Mouse (Mus musculus): ENCODE measurements around the gene Dnm3. TPM values are rescaled to one million over a fixed set of nuclear protein-coding genes. Genes with fewer than 3 reads are reported as not detected.

The Dnm3 gene
- total RNA-seq, 1 experiment = 0.49 TPM

DNA sequence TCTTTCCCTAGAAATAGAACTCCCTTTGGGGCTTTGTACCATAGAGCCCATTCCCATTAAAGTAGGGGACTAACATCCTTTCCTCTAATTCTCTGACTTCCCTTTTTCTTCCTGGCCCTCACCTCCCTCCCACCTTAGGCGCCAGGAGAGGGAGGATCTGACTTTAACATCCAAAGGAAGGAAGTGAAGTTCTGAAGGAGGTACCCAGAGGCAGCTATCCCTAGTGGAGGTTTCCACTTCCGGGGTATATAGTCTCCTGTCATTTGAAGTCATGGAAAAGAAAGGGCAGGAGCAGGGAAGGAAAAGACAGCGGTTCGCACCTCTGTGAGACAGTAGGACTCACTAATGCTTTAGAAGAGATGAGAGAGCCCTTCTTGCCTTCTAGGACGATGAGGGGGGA, 478.5 kb downstream of the Dnm3 start:
- H3K4me3 ChIP-seq (ENCODE audit: insufficient read depth in 1 of 2, low read depth in 1 of 2, low read length in 2 of 2, poor library complexity in 1 of 2, severe bottlenecking in 1 of 2) = no peak overlapping the region
- no peaks in the 10 kb centered on the region for H3K9me3 ChIP-seq (ENCODE audit: control insufficient read depth, insufficient read depth, low read depth, low read length)
- no peaks in the 10 kb centered on the region for H3K4me1 ChIP-seq (ENCODE audit: control insufficient read depth in 2 of 2, insufficient read depth in 2 of 2, low read length in 2 of 2, poor library complexity in 1 of 2)
- in situ Hi-C loops (cut with MboI; ENCODE audit: low sequenced_read_pairs in 2 of 2, unreplicated experiment in 2 of 2) = no loop called here
- no peaks in the 10 kb centered on the region for H3K36me3 ChIP-seq (ENCODE audit: control insufficient read depth, insufficient read depth, low read length, poor library complexity, severe bottlenecking)
- DNase-seq (ENCODE audit: low read depth, low spot score) = no peak
- H3K27ac ChIP-seq (ENCODE audit: insufficient read depth, low read depth, low read length, poor library complexity, severe bottlenecking) = no peak overlapping the region
- H3K9ac ChIP-seq (ENCODE audit: insufficient read depth, low read depth, low read length, poor library complexity, severe bottlenecking) = no peak overlapping the region
- TF ChIP-seq ZNF384 (IDR thresholded peaks at IDR 0.05; ENCODE audit: low read depth, low read length) (no peak), ZC3H11A (IDR thresholded peaks at IDR 0.05; ENCODE audit: borderline replicate concordance, low read depth, low read length) (no peak), CHD2 (IDR thresholded peaks at IDR 0.05; ENCODE audit: low read depth, low read length) (no peak), MAFK (IDR thresholded peaks at IDR 0.05; ENCODE audit: insufficient read depth, low read depth, low read length) (no peak), HCFC1 (IDR thresholded peaks at IDR 0.05; ENCODE audit: borderline replicate concordance, insufficient read depth, low read length) (no peak)

DNA sequence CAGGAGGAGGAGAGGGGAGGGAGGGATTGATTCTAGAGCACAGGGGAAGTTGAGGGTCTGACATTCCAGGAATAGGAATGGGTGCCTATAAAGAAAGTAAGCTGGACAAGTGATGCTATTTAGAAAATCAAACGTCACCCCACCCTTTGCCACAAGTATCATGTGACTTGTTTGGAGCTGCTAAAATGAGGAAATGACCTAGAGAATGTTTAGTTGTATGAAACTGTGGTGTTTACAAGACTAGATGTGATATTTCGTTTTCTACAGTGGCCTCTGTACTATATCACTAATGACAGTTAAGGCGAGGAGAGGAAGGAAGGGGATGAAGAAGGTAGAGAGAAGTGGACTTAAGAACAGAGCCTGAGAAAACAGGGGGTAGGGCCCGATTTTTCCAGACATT, 479.1 kb downstream of the Dnm3 start:
- DNase-seq (ENCODE audit: low read depth, low spot score) = no peak
- H3K4me3 ChIP-seq (ENCODE audit: insufficient read depth in 1 of 2, low read depth in 1 of 2, low read length in 2 of 2, poor library complexity in 1 of 2, severe bottlenecking in 1 of 2) = no peak overlapping the region
- H3K36me3 ChIP-seq (ENCODE audit: control insufficient read depth, insufficient read depth, low read length, poor library complexity, severe bottlenecking) = no peaks in the 10 kb centered on the region
- no peaks in the 10 kb centered on the region for H3K4me1 ChIP-seq (ENCODE audit: control insufficient read depth in 2 of 2, insufficient read depth in 2 of 2, low read length in 2 of 2, poor library complexity in 1 of 2)
- in situ Hi-C loops (cut with MboI; ENCODE audit: low sequenced_read_pairs in 2 of 2, unreplicated experiment in 2 of 2) = no loop called here
- no peak overlapping the region for H3K27ac ChIP-seq (ENCODE audit: insufficient read depth, low read depth, low read length, poor library complexity, severe bottlenecking)
- no peaks in the 10 kb centered on the region for H3K9me3 ChIP-seq (ENCODE audit: control insufficient read depth, insufficient read depth, low read depth, low read length)
- TF ChIP-seq HCFC1 (IDR thresholded peaks at IDR 0.05; ENCODE audit: borderline replicate concordance, insufficient read depth, low read length) = no peak
- no peak for TF ChIP-seq CHD2 (IDR thresholded peaks at IDR 0.05; ENCODE audit: low read depth, low read length)
- no peak for TF ChIP-seq MAFK (IDR thresholded peaks at IDR 0.05; ENCODE audit: insufficient read depth, low read depth, low read length)
- no peak for TF ChIP-seq ZNF384 (IDR thresholded peaks at IDR 0.05; ENCODE audit: low read depth, low read length)
- no peak for TF ChIP-seq ZC3H11A (IDR thresholded peaks at IDR 0.05; ENCODE audit: borderline replicate concordance, low read depth, low read length)
- H3K9ac ChIP-seq (ENCODE audit: insufficient read depth, low read depth, low read length, poor library complexity, severe bottlenecking) = no peak overlapping the region

DNA sequence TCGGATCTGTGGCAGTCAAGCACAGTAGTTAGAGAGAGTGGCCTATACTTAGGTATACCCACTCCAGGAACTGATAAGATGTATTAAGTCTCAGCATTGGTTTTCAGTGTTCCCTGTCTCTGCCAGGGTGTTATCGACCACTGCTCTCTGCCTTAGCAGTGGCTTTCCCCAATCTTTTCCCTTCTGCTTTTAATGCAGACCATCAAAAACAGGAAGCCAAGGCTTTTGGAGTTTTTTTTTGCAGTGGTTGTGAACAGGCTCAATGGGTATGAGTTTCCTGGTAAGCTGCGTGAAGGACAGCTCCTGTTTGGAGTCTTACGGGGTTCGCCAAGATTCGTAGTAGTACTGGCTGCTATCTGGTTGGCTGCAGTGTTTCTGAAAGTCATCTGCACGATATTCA, 485.4 kb downstream of the Dnm3 start:
- Histone ChIP-seq H3K36me3 (ENCODE audit: control insufficient read depth, insufficient read depth, low read length, poor library complexity, severe bottlenecking) (no peaks in the 10 kb centered on the region), H3K9ac (ENCODE audit: insufficient read depth, low read depth, low read length, poor library complexity, severe bottlenecking) (no peak overlapping the region), H3K4me1 (ENCODE audit: control insufficient read depth in 2 of 2, insufficient read depth in 2 of 2, low read length in 2 of 2, poor library complexity in 1 of 2) (no peaks in the 10 kb centered on the region), H3K4me3 (ENCODE audit: insufficient read depth in 1 of 2, low read depth in 1 of 2, low read length in 2 of 2, poor library complexity in 1 of 2, severe bottlenecking in 1 of 2) (no peak overlapping the region), H3K9me3 (ENCODE audit: control insufficient read depth, insufficient read depth, low read depth, low read length) (no peaks in the 10 kb centered on the region), H3K27ac (ENCODE audit: insufficient read depth, low read depth, low read length, poor library complexity, severe bottlenecking) (no peak overlapping the region)
- in situ Hi-C loops (cut with MboI; ENCODE audit: low sequenced_read_pairs in 2 of 2, unreplicated experiment in 2 of 2) = no loop called here
- TF ChIP-seq HCFC1 (IDR thresholded peaks at IDR 0.05; ENCODE audit: borderline replicate concordance, insufficient read depth, low read length) (no peak), ZC3H11A (IDR thresholded peaks at IDR 0.05; ENCODE audit: borderline replicate concordance, low read depth, low read length) (no peak), CHD2 (IDR thresholded peaks at IDR 0.05; ENCODE audit: low read depth, low read length) (no peak), ZNF384 (IDR thresholded peaks at IDR 0.05; ENCODE audit: low read depth, low read length) (no peak), MAFK (IDR thresholded peaks at IDR 0.05; ENCODE audit: insufficient read depth, low read depth, low read length) (no peak)
- DNase-seq (ENCODE audit: low read depth, low spot score) = no peak

DNA sequence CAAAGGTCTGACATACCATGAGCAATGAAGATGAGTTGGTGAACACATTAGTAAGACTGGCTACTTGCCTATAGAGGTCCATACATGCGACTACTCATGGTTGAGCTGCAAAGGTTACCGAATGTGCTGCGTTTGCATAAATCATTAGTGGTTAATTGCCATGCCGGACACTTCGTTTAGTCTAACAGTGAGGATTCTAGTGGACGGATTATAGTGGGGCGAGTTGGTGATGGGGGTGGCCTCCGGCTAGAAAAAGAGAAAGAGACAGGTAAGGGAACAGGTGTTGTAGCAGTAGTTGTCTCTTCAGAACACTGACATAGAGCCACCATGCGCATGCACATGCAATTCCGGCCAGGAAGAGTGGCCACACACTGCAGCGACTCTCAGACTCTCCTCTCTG, 486.0 kb downstream of the Dnm3 start:
- Histone ChIP-seq H3K4me1 (ENCODE audit: control insufficient read depth in 2 of 2, insufficient read depth in 2 of 2, low read length in 2 of 2, poor library complexity in 1 of 2) (no peaks in the 10 kb centered on the region), H3K9me3 (ENCODE audit: control insufficient read depth, insufficient read depth, low read depth, low read length) (no peaks in the 10 kb centered on the region), H3K9ac (ENCODE audit: insufficient read depth, low read depth, low read length, poor library complexity, severe bottlenecking) (no peak overlapping the region), H3K27ac (ENCODE audit: insufficient read depth, low read depth, low read length, poor library complexity, severe bottlenecking) (no peak overlapping the region), H3K36me3 (ENCODE audit: control insufficient read depth, insufficient read depth, low read length, poor library complexity, severe bottlenecking) (no peaks in the 10 kb centered on the region), H3K4me3 (ENCODE audit: insufficient read depth in 1 of 2, low read depth in 1 of 2, low read length in 2 of 2, poor library complexity in 1 of 2, severe bottlenecking in 1 of 2) (no peak overlapping the region)
- in situ Hi-C loops (cut with MboI; ENCODE audit: low sequenced_read_pairs in 2 of 2, unreplicated experiment in 2 of 2) = no loop called here
- no peak for DNase-seq (ENCODE audit: low read depth, low spot score)
- no peak for TF ChIP-seq CHD2 (IDR thresholded peaks at IDR 0.05; ENCODE audit: low read depth, low read length)
- TF ChIP-seq HCFC1 (IDR thresholded peaks at IDR 0.05; ENCODE audit: borderline replicate concordance, insufficient read depth, low read length) = no peak
- no peak for TF ChIP-seq ZNF384 (IDR thresholded peaks at IDR 0.05; ENCODE audit: low read depth, low read length)
- TF ChIP-seq ZC3H11A (IDR thresholded peaks at IDR 0.05; ENCODE audit: borderline replicate concordance, low read depth, low read length) = no peak
- no peak for TF ChIP-seq MAFK (IDR thresholded peaks at IDR 0.05; ENCODE audit: insufficient read depth, low read depth, low read length)

All from ES-E14 (cell line).